Mouse (Mus musculus): ENCODE measurements around the gene Tshz2.

Tshz2 gene

GRCm38 (mm10) chr2:170058774-170059173 lies 426.0 kb downstream of the Tshz2 start:
- DNase-seq, result peak; percentile 52 to 65

GRCm38 (mm10) chr2:170060066-170060465 lies 427.3 kb downstream of the Tshz2 start:
- DNase-seq, result peak in 1 of 2 experiments; percentile 33

GRCm38 (mm10) chr2:170062378-170062777 lies 429.6 kb downstream of the Tshz2 start:
- DNase-seq, result no peak

DNA sequence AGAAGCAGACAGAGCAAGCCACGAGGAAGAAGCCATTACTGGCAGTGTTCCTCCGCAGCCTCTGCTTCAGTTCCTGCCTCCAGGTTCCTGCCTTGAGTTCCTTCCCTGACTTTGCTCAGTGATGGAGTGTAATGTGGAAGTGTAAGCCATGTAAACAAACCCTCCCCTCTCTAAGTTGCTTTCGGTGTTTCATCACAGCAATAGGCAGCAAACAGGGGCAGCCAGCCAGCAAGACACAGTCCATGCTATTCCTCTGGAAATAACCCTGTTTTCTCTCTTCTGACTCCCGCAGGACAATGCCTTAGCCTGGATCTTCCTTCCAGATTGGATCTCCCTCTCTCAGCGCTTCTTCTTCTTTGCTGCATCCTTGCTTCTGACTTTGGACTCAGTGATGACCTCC lies 437.2 kb downstream of the Tshz2 start:
- no peak for DNase-seq

DNA sequence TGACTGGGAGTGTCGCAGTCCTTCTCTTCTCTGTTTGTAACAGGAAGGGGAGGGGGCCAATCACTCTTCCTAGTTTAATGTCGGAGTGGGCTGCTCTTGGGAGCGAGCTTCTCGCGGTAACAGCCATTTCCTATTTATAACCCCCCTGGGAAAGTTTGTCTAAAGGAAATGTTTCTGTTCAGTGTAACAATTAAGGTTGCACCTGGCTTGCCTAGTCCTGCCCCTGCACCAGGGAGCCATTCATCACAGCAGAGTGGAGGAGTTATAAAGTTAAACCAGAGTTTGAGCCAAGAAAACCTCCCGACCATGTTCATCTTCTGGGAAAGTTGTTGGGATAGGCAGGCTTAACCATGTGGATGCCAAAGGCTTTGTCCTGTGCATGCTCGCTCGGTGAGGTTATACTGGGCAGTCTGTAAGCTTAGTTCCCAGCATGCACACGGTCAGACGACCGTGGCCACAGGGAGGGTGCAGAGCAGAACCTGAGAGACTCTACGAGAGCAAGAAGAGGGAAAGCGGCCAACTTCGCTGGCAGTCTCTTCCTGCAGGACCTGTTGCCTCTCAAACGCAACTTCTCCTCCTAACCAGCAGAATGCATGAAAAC lies 437.9 kb downstream of the Tshz2 start:
- DNase-seq, result no peak

- DNase-seq, result no peak
Measured at GRCm38 (mm10) chr2:170076941-170077490, 444.2 kb downstream of the Tshz2 start.

DNA sequence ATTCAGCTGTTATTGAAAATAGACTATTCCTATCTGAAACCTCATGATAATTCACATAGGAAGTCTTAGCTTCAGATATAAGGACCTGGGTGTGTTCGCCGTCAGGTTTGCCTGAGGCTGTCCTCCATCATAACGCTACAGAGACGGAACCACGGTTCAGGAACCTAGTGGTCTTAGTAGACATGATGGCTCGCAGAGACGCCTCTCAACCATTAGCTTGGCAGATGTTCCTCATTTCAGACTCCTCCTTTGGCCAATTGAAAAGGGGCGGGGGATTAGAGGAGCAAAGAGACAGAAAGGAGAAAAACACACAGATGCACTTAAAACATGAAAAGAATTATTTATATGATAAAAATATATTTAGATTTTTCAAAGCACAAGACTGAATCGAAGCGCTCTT lies 445.2 kb downstream of the Tshz2 start:
- DNase-seq, result no peak

DNA sequence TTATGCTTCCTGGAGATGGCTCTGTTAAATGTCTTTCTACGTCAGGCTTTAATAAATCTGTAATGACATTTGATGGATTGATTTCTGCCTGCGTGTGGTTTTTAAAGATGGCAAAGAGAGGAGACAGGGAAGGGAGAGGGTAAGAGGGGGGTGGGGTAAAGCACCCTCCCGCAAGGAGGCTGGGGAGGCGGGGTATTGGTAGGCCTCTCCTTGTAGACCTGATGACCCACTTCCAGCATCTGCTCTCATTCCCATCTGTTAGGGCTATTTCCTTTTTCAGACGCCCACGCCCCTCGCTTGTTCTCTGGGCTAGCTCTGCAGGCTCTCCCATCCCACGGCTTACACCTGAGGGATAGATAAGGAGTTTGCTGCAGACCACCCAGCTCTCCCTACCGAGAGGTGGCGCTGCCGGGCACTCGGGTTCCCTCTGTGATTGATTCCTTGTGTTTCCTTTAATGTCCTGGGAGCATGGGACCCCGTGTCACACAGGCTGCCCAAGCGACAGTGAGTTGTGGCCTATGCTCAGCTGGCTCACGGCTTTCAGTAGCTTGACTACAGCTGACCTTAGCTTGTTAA lies 445.7 kb downstream of the Tshz2 start:
- DNase-seq, result no peak

DNA sequence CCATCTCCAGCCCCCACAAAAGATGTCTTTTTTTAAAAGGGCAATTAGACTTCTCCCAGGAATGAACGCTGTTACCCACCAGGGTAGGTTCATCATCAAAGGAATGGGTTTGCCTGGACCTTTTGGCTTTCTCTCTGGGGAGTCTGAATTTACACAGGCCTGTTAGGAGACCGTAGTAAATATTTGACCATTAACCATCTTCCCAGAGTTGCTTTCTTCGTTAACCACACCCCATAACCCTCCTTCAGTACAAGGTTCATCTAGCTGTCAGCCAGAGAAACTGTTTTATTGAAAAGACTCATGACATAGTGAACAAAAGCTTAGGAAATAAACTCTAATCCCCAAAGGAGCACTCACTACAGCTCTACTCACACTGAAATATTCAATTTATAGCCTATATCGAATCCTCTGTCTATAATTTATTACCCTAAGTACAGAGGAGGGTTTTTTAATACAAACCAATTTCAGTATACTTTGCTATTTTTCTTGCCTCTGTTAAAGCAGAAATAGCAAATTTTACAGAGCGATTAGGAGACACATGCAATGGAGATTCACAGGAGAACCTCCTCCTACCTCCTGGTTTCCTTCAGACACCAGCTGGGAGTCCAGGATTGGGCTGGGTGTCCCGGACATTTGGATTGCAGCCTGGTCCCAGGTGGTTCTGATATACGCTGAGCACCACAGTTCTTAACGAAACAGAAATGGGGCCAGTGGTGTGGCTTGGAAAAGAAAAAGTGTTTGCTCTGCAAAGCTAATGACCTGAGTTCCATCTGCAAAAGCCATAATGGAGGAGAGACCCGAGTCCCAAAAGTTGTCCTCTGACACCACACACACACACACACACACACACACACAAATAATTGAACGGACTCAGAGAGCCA lies 459.0 kb downstream of the Tshz2 start:
- DNase-seq, result no peak

DNA sequence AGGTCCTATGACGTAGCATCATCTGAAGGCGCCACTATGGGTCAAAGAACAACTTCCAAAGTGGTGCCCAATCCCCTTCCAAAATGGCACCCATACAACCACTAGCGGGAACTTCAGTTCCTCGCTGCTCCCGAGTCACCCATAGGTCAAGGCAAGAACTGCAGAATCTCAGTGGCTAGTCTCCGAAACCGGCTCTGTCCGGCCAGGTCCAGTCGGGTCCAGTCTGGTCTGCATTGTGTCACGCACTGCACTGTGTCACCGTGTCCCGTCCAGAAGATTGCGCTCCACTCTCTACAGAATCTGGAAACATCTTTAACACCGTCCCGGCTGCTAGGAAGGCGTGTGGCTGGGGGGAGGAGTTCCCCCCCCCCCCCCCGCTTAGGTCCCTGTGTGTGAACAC lies 461.4 kb downstream of the Tshz2 start:
- no peak for DNase-seq

DNA sequence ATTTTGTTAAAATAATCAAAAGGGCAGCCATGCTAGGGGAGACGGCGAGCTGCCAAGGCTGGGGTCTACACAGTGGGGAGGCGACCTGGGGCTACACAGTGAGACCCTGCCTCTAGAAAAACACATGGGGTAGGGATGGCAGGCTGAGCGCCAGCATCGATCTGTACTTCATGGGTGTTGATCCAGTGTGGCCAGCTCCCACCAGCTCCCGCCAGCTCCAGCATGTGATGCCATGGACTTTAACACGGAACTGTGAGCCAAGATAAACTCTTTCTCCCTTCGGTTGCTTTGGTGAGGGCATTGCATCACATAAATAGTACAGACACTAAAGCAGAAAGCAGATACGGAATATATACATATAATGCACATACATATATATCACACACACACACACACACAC lies 462.1 kb downstream of the Tshz2 start:
- DNase-seq, result no peak

GRCm38 (mm10) chr2:170101132-170101531 lies 468.3 kb downstream of the Tshz2 start:
- peak; percentile 87 to 94 for DNase-seq

DNA sequence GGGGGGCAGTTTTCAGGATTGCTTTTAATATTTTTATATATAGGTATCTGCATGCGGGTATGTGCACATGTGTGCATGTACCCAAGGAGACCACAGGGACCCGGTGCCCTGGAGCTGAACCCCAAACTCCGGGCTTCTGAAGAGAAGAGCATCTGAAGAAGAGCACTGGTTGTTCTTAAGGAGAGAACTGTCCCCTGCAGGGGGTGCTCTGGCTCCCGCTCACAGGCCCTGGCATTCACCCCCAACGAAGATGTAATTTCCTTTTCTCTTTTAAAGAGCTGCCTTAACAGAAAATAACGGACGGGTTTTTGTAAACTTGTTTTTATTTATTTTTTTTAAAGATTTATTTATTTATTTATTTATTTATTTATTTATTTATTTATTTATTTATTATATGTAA lies 469.1 kb downstream of the Tshz2 start:
- DNase-seq, result no peak

- no peak for DNase-seq
Measured at GRCm38 (mm10) chr2:170103341-170103740, 470.5 kb downstream of the Tshz2 start.

DNA sequence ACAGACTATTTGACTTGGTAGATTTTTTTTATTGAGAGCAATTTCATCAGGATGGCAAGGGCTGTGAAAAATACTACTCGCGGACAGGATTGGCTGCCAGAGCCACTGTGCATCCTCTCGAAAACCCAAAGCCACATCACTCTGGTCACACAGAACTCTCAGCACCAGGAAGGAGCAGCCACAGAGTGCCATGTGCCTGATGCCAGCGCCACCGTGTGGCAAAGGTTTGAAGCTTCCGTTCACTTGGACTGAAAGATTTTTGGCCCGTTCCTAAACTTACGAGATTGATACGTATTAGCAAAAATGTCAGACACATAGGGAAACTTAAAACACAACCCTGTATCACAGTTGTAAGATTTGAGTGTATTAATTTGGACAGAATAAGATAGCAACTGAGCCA lies 471.0 kb downstream of the Tshz2 start:
- peak; percentile 58 to 70 for DNase-seq

- no peak for DNase-seq
Measured at GRCm38 (mm10) chr2:170104396-170104795, 471.6 kb downstream of the Tshz2 start.

- no peak for DNase-seq
Measured at GRCm38 (mm10) chr2:170106000-170106399, 473.2 kb downstream of the Tshz2 start.

- no peak for DNase-seq
Measured at GRCm38 (mm10) chr2:170107791-170108190, 475.0 kb downstream of the Tshz2 start.

DNA sequence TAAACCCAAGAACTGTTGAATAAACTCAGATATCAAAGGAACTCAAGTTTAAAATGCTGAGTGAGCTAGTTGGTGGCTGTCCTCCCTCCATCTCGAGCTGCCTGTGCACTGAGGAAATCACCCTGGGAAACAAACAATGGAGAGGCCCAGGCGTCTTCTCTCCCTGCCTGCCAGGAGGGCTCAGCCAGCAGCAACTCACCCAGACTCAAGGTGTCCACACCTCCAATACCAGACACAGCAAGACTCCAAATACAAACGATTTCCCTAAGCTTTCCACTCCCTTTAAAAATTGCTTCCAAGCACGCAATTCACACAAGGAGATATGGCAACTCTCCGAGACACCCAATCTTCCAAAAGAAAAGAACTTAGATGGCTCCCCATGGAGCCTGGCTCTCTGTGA lies 476.7 kb downstream of the Tshz2 start:
- no peak for DNase-seq

- no peak for DNase-seq
Measured at GRCm38 (mm10) chr2:170110306-170110705, 477.5 kb downstream of the Tshz2 start.

- peak in 1 of 2 experiments; percentile 81 for DNase-seq
Measured at GRCm38 (mm10) chr2:170116704-170117281, 484.0 kb downstream of the Tshz2 start.

GRCm38 (mm10) chr2:170120139-170121027 lies 487.6 kb downstream of the Tshz2 start:
- peak in 1 of 2 experiments; percentile 23 for DNase-seq

All from lung, postnatal 4 days (tissue).